Mouse (Mus musculus) gastrocnemius, adult 2 months (tissue): ENCODE measurements around the gene Slc2a10. TPM values are rescaled to one million over a fixed set of nuclear protein-coding genes. Genes with fewer than 3 reads are reported as not detected.
A peak's percentile ranks its signal among the peaks of the same experiment; 100 is the strongest.
"Not testable (repeated sequence)": the region's sequence is repeated elsewhere in the genome, so short reads cannot be mapped to it uniquely, and the experiment has no call there.

ENCODE experiments used
- DNase-seq: peaks from one replicate; pipeline ENCODE4 v3.0.0; 2022
- H3K27ac ChIP-seq: fragments of 200-600 bp; 2 replicates; pipeline ENCODE4 v1.8.1; 2022; ENCODE audit warnings: mild to moderate bottlenecking
- H3K4me3 ChIP-seq: fragments of 200-600 bp; 2 replicates; pipeline ENCODE4 v1.8.1; 2022; ENCODE audit warnings: mild to moderate bottlenecking, moderate library complexity
- CTCF ChIP-seq: fragments of 200-600 bp; IDR thresholded peaks from 2 replicates; pipeline ENCODE4 v1.8.1; 2022; ENCODE audit warnings: antibody characterized with exemption, mild to moderate bottlenecking, moderate library complexity
- intact Hi-C: fragments of 180-260 bp; cut with DNase I; formaldehyde crosslinking; loops from one replicate; pipeline ENCODE4 v1.15.1; 2025
- total RNA-seq, 2 experiments: library from RNA; stranded (reverse); gene quantifications; 2 replicates each; pipeline ENCODE4 v1.2.3; 2021

Slc2a10 gene
- total RNA-seq, 2 experiments from 2014 or later: 0.89 to 1.6 TPM

DNA sequence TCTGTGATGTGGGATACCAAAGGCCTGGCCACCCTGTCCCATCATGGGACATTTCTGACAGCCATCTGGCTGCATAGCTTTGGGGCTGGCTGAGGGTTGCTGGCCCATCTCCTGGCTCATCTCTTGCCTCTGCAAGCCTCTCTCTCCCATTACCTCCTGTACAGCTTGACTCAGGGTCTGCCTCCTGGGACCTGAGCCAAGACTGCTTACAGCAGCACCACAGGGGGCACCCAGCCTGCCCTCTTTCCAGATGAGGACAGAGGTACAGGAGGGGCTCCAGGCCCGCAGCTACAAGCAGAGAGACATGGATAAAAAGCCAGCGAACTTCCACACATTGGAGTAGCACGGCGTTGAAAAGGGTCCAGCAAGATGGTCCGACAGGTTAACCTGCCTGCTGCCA lies 17.2 kb upstream of the Slc2a10 start:
- intact Hi-C loops: loop anchor here (2.0 kb wide), 1 partner anchor 96 kb away; no protein-coding TSS in a partner anchor
- no peak for DNase-seq
- TF ChIP-seq CTCF: no peak
- Histone ChIP-seq H3K27ac (no peak overlapping the region), H3K4me3 (no peak overlapping the region)

DNA sequence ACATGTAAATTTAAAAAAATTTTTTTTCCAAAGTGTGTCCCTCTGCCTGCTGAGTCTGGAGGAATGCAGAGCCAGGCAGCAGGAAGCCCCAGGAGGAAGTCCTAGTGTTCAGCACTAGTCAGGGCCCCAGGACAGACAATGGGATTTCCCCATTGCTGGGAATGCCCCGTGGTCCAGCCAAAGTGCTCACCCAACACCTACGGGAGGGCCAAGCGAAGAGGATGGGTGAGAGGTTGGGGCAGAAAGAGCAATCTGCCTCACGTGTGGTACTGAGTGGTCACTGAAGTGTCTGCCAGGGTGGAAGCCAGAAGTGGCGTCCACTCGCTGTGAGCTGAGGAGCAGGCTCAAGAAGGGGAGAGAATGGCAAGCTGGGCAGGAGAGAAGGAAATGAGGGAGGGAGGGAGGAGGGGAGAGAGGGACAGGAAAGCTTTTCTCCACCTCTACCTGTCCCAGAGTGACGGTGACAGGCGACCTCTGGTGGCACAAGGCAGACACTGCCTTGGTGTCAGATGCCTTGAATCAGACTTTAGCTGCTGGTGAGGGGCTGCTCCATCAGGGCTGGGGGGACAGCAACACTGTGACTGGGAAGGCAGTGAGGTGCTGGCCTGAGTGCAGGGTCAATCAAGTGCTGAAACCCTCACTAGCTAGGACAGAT lies 16.6 kb upstream of the Slc2a10 start:
- peak; percentile 81 for TF ChIP-seq CTCF
- no peak overlapping the region for H3K4me3 ChIP-seq
- no peak overlapping the region for H3K27ac ChIP-seq
- peak; percentile 42 for DNase-seq
- intact Hi-C loops: loop anchor here (2.0 kb wide), 1 partner anchor 96 kb away; no protein-coding TSS in a partner anchor

DNA sequence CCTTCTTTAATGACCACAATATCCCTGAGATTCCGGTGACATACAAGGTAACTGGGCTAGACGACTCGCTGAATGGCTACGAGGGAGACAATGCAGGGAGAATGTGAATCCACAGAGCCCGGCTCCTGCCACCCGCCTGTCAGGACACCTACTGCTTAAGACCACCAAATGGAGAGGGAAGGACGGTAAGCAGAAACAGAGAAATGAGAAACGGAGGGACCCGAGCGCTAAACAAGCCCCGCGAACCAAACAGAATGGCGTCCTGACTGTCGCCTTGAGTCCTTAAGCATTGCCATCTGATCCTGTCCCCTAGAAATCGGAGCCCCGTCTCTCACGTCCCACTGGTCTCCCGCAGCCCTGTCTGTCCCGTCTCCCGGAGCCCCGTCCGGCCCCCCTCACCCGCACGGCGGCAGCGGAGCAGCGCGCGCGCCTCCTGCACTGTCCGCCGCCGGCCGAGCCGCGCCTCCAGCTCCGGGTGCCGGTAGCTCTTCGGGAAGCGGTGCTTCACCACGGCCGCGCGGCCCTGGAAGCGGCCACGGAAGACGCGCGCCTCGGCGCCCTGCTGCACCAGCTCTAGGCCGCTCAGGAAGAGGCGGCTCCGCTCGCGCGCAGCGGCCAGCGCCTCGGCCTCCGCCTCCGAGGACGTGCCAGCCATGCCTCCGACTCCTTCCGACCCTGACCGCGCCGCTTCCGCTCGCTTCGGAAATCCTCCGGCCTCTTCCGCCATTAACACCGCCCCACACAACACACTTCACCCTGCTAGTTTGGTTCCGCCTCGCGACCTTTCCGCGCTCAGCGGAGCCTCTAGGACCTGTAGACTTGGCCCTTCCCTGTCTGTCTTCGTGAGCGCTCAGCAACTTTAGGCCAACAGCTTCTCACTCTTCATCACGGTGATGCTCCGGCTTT lies 10.7 kb upstream of the Slc2a10 start, which contains the start of gene Trp53rka:
TSS of gene Trp53rka (minus strand) at position 677 of the 906 bp plus-strand sequence.
- TF ChIP-seq CTCF: no peak
- DNase-seq: peak; percentile 91
- intact Hi-C loops: no loop called here
- Histone ChIP-seq H3K4me3 (peak within 1 kb of the TSS; percentile 94), H3K27ac (peak within 1 kb of the TSS; percentile 94)

DNA sequence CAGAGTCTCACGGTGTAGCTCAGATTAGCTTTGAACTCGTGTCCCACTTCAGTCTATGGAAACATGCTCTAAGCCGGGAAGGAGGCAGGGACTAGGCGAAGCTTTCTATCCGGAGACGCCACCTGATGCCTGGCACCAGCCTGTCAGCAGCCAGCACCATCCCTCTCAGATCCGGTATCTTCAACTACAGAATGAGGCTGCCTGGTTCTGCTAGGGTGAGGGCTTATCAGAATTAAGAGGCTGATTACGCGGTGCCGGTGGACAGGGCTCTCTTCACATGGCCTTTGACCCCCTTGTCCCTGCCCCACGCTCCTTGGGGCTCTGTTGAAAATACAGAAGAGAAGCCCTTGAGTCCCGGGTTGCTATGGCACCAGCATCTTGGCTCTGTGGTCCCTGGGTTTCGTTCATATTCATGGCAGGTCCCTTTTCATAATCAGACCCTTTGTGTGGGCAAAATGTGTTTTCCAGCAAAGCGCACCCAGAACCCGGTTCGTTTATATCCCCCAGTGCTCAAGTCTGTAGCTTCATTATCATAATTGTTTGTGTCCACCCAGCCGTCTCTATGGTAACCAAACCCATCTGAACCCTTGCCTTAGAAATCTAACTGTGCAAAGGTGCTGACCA lies 9.9 kb upstream of the Slc2a10 start:
- intact Hi-C loops: no loop called here
- DNase-seq: no peak
- TF ChIP-seq CTCF: no peak
- Histone ChIP-seq H3K27ac (peak overlapping the region; percentile 94), H3K4me3 (peak overlapping the region; percentile 94)

DNA sequence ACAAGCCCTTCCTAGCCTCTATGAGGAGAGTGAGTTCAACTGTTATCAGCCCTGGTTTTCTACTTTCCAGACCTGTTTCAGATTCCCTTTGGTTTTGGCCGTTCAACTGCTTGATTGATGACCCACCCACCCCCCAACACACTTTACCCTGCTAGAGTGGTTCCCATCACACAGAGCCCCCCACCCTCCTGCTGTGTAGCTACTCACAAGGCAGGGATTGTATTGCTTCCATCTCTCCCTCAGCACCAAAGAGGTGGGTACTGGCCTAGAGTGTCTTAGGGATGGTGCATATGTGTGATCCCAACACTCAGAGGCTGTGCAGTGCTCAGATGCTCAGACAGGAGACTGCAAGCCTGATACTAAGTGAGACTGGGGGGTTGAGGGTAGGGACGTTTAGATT lies 9.1 kb upstream of the Slc2a10 start:
- Histone ChIP-seq H3K4me3 (no peak overlapping the region), H3K27ac (no peak overlapping the region)
- intact Hi-C loops: no loop called here
- no peak for DNase-seq
- TF ChIP-seq CTCF: no peak

DNA sequence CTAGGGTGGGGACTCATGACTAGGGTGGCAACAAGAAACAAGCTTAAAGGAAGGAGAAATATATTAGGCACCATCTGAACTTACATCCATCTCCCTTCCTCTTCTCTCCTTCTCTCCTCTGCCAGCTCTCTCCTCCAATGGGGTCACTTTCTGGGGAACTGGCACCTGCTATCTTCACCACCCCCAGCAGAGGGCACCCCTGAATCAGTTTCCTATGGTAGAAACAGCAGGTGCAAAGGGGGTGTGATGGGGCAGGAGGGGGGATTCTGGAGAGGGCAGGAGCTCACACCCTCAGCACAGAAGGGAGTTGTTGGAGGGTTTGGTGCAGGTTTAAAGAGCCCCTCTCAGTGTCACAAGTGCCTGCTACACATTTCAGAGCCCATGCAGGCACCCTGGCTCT lies 7.3 kb upstream of the Slc2a10 start:
- no peak overlapping the region for H3K4me3 ChIP-seq
- H3K27ac ChIP-seq: no peak overlapping the region
- intact Hi-C loops: no loop called here
- DNase-seq: peak; percentile 57
- TF ChIP-seq CTCF: peak; percentile 54

DNA sequence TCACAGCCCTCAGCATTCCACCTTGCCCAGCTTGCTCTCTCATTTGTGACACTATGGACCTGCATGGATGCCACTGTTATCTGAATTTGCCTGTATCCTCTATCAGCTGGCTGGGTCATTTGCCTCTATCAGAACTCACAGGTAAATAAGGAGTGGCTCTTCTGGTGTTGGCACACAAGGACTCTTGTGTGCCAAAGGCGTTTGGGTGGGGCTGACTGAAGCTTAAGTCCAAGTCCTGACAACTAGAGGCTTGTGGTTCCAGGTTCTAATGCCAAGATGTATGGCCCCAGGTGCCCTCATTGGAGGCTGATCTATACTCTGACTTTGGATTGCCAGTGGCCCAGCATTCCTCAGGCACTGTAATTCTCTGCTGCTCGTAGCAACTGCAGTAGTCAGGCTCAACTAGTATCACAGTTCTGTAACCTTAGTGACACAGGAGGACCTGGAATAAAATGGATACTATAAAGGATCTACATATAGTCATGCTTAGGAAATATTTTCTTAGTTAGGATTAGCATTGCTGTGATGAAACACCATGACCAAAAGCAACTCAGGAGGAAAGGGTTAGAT lies 5.8 kb upstream of the Slc2a10 start:
- TF ChIP-seq CTCF: no peak
- intact Hi-C loops: no loop called here
- H3K27ac ChIP-seq: no peak overlapping the region
- DNase-seq: no peak
- no peak overlapping the region for H3K4me3 ChIP-seq

DNA sequence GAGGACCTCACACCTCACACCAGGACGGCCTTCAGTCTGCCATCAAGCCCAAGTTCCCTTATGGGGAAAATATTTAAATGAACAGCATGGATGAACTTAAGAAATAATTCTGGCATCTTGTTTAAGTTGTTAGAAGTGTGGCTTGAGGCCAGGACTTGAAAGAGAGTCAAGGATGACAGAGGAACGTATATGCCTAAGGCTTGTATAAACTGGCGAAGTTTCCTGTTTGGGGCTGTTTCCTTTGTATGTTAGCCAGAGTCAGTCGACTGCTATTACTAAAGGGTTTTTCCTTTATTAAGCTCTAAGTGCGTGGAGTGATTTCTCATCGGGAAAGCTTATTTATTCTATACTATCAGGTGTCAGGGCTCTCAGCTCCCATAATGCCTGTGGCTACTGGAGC lies 4.8 kb upstream of the Slc2a10 start:
- H3K27ac ChIP-seq: no peak overlapping the region
- no peak overlapping the region for H3K4me3 ChIP-seq
- intact Hi-C loops: no loop called here
- DNase-seq: no peak
- TF ChIP-seq CTCF: no peak

DNA sequence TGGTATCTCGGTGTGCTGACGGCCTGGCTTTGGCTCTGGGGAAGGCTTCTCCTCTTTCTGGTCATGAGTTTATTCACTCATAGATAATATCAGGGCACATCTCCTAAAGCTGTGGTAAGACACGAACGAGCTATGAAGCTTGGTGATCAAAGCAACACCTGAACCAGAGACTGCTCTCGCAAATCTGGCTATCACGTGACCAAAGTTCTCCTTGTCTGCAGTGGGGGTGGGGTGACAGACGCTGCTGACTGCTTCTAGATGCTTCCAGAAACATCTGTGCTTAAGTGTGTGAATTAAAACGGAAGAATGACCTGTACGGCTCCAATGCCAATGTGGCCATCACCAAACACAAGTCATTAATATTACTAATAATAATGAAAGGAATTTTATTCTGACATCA lies 6.1 kb downstream of the Slc2a10 start:
- intact Hi-C loops: no loop called here
- no peak for DNase-seq
- TF ChIP-seq CTCF: no peak

DNA sequence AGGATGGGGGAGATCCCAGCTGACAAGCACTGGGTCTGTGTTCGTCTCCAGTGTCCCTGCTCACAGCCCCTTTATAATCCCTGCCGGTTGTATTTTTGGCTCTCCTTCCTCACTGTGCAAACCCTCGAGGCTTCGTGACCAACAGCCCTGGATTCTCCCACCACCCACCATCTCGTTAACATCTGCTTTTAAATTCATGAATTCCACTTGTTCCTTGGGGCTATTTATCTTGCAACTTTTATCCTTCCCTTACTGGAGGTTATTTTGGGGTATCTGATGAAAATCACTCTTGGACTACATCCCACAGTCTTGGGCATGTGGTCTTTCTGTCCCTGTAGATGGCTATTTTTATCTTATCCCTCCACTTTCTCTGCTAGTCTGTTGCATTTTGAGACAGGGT lies 6.9 kb downstream of the Slc2a10 start:
- H3K27ac ChIP-seq: no peak overlapping the region
- H3K4me3 ChIP-seq: no peak overlapping the region
- DNase-seq: no peak
- TF ChIP-seq CTCF: no peak
- intact Hi-C loops: no loop called here

More for the DNA sequence above, 6.1 kb downstream of the Slc2a10 start:
- no peak overlapping the region for H3K4me3 ChIP-seq
- H3K27ac ChIP-seq: no peak overlapping the region

DNA sequence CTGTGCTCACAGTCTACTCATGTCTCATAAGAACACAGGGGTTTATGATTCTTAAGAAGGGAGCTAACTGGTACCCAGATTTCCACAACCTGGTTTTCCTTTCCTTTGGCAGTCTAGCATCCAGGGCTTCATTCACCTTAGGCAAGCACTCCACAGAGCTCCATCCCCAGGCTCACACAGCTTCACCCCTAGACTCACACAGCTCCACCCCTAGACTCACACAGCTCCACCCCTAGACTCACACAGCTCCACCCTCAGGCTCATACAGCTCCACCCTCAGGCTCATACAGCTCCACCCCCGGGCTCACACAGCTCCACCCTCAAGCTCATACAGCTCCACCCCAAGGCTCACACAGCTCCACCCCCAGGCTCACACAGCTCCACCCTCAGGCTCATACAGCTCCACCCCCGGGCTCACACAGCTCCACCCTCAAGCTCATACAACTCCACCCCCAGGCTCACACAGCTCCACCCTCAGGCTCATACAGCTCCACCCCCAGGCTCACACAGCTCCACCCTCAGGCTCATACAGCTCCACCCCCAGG lies 7.4 kb downstream of the Slc2a10 start:
- intact Hi-C loops, H3K27ac ChIP-seq, DNase-seq, H3K4me3 ChIP-seq: not testable (repeated sequence)

DNA sequence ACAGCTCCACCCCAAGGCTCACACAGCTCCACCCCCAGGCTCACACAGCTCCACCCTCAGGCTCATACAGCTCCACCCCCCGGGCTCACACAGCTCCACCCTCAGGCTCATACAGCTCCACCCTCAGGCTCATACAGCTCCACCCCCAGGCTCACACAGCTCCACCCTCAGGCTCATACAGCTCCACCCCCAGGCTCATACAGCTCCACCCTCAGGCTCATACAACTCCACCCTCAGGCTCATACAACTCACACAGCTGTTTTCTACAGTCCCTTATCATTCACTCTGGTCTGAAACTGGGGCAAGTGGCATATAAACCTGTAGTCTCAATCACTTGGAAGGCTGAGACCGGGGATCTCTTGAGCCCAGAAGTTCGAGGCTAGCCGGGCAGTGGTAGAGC lies 7.9 kb downstream of the Slc2a10 start:
- H3K4me3 ChIP-seq, intact Hi-C loops, DNase-seq, H3K27ac ChIP-seq: not testable (repeated sequence)
